Mouse (Mus musculus): ENCODE data around the gene Map3k13. TPM values are rescaled to one million over a fixed set of nuclear protein-coding genes. Genes with fewer than 3 reads are reported as not detected.

Map3k13 gene
- total and polyA plus RNA-seq, 3 experiments, result 0.23 to 0.82 TPM; not detected in 1

DNA sequence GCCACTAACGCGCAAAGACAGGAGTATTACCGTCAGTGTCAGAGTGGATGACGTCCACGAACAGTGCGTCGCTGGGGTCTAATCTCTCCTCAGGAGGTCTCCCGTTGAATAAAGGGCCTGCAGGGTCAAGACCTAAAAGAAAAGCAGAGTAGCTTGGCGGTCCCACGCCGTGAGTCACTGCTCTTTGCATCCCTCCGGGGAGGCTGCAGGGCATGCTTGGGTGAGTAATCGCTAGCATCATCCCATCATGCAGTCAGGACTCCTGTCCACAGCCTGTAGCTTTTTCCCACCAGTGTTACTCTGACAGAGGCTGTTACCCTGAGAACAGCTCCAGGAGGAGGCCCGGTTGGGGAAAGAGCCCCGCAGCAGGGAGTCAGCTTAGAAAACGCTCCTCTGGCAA is 182.1 kb downstream of the Map3k13 start:
- H3K9me3 ChIP-seq (replicated peaks; ENCODE audit: insufficient read depth, low read length), result no peaks in the 10 kb centered on the region
- H3K9ac ChIP-seq (ENCODE audit: control insufficient read depth, low read depth, low read length, poor library complexity, severe bottlenecking), result no peak overlapping the region
- no peaks in the 10 kb centered on the region for H3K36me3 ChIP-seq (ENCODE audit: control insufficient read depth in 1 of 2, insufficient read depth in 2 of 2, low read length in 2 of 2)
- no peak for DNase-seq (ENCODE audit: low read depth, low spot score)
- 0 out of 4 replicates have a peak, but pooled peaks cover 0 to 2% of the 10 kb centered on the region in 2 experiments for H3K4me1 ChIP-seq (ENCODE audit: control insufficient read depth in 1 of 2, insufficient read depth in 2 of 2, low read length in 2 of 2)
- H3K27me3 ChIP-seq (ENCODE audit: control insufficient read depth in 1 of 2, insufficient read depth in 2 of 2, low read length in 2 of 2), result peaks cover 0 to 2% of the 10 kb centered on the region in 2 experiments; a peak in 1 of 4 replicates
- no peaks in the 10 kb centered on the region for H3K79me2 ChIP-seq (ENCODE audit: control insufficient read depth, insufficient read depth, low read length, poor library complexity)
- no peak overlapping the region for H3K4me3 ChIP-seq (ENCODE audit: control insufficient read depth in 1 of 2, insufficient read depth in 1 of 2, low read depth in 2 of 2, low read length in 2 of 2)
- no peak overlapping the region for H3K27ac ChIP-seq (ENCODE audit: control insufficient read depth, low read depth, low read length)
- TF ChIP-seq JUND (IDR thresholded peaks at IDR 0.05; ENCODE audit: low read depth, low read length) (no peak), RCOR1 (IDR thresholded peaks at IDR 0.05; ENCODE audit: low read depth, low read length) (no peak), TBP (IDR thresholded peaks at IDR 0.05; ENCODE audit: low read depth, low read length) (no peak), ZKSCAN1 (IDR thresholded peaks at IDR 0.05; ENCODE audit: low read depth, low read length) (no peak), ZNF384 (IDR thresholded peaks at IDR 0.05; ENCODE audit: low read depth, low read length) (no peak), UBTF (IDR thresholded peaks at IDR 0.05; ENCODE audit: borderline replicate concordance, insufficient read depth, low read depth, low read length) (no peak), MXI1 (IDR thresholded peaks at IDR 0.05; ENCODE audit: low read depth, low read length) (no peak), TAL1 (IDR thresholded peaks at IDR 0.05; ENCODE audit: low read length) (no peak), POLR2AphosphoS2 (IDR thresholded peaks at IDR 0.05; ENCODE audit: low read length) (no peak), POLR2AphosphoS5 (IDR thresholded peaks at IDR 0.05; ENCODE audit: borderline replicate concordance, low read depth, low read length) (no peak), NELFE (IDR thresholded peaks at IDR 0.05; ENCODE audit: low read depth, low read length) (no peak), CTCF (IDR thresholded peaks at IDR 0.05 in 2 of 3, conservative IDR thresholded peaks at IDR 0.05 in 1 of 3; ENCODE audit: control insufficient read depth in 1 of 3, insufficient read depth in 1 of 3, low read depth in 2 of 3, low read length in 3 of 3, poor library complexity in 1 of 3, severe bottlenecking in 1 of 3) (no peak), POLR2A (IDR thresholded peaks at IDR 0.05; ENCODE audit: control insufficient read depth in 1 of 2, insufficient read depth in 1 of 2, low read depth in 1 of 2, low read length in 2 of 2, poor library complexity in 1 of 2) (no peak), GABPA (IDR thresholded peaks at IDR 0.05; ENCODE audit: low read depth, low read length) (no peak), BHLHE40 (IDR thresholded peaks at IDR 0.05; ENCODE audit: borderline replicate concordance, low read depth, low read length) (no peak), KAT2A (conservative IDR thresholded peaks at IDR 0.05; ENCODE audit: low read depth, low read length) (no peak), ZMIZ1 (IDR thresholded peaks at IDR 0.05; ENCODE audit: low read depth, low read length) (no peak), USF1 (IDR thresholded peaks at IDR 0.05; ENCODE audit: low read depth, low read length) (no peak), MAZ (IDR thresholded peaks at IDR 0.05; ENCODE audit: low read depth, low read length) (no peak)

DNA sequence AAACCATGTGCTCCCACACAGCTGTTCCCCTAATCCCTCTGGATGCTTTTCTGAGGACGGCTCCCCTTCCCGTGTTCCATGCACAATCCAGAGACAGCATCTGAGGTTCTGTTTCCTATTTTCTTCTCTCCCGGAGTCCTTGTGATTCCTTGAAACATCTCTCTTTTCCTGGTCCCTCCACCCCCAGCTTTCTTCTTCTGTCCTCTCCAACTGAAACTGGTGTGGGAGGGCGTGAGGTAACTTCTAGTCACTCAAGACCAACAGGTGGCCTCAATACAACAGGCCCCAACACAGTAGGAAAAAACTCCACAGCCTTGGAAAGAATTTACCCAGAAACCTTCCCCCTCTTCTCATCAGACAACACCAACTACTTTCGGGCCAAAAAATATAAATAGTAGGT is 183.2 kb downstream of the Map3k13 start:
- H3K79me2 ChIP-seq (ENCODE audit: control insufficient read depth, insufficient read depth, low read length, poor library complexity), result no peaks in the 10 kb centered on the region
- H3K9me3 ChIP-seq (replicated peaks; ENCODE audit: insufficient read depth, low read length), result no peaks in the 10 kb centered on the region
- DNase-seq (ENCODE audit: low read depth, low spot score), result no peak
- no peak overlapping the region for H3K4me3 ChIP-seq (ENCODE audit: control insufficient read depth in 1 of 2, insufficient read depth in 1 of 2, low read depth in 2 of 2, low read length in 2 of 2)
- H3K36me3 ChIP-seq (ENCODE audit: control insufficient read depth in 1 of 2, insufficient read depth in 2 of 2, low read length in 2 of 2), result no peaks in the 10 kb centered on the region
- no peak for TF ChIP-seq E2F4 (IDR thresholded peaks at IDR 0.05; ENCODE audit: borderline replicate concordance, low read depth, low read length)
- no peak for TF ChIP-seq ZMIZ1 (IDR thresholded peaks at IDR 0.05; ENCODE audit: low read depth, low read length)
- TF ChIP-seq MYB (IDR thresholded peaks at IDR 0.05; ENCODE audit: low read depth, low read length), result no peak
- no peak for TF ChIP-seq CHD2 (IDR thresholded peaks at IDR 0.05; ENCODE audit: low read length)
- TF ChIP-seq NRF1 (IDR thresholded peaks at IDR 0.05; ENCODE audit: insufficient read depth, low read depth, low read length, poor library complexity, severe bottlenecking), result no peak
- no peak for TF ChIP-seq TBP (IDR thresholded peaks at IDR 0.05; ENCODE audit: low read depth, low read length)
- no peak for TF ChIP-seq USF1 (IDR thresholded peaks at IDR 0.05; ENCODE audit: low read depth, low read length)
- TF ChIP-seq MAX (IDR thresholded peaks at IDR 0.05; ENCODE audit: low read length), result no peak
- TF ChIP-seq HCFC1 (IDR thresholded peaks at IDR 0.05; ENCODE audit: low read depth, low read length), result no peak
- no peak for TF ChIP-seq MEF2A (IDR thresholded peaks at IDR 0.05; ENCODE audit: extremely low read depth, insufficient replicate concordance, low read depth, low read length, poor library complexity, severe bottlenecking)
- TF ChIP-seq ZNF384 (IDR thresholded peaks at IDR 0.05; ENCODE audit: low read depth, low read length), result no peak
- no peak for TF ChIP-seq JUND (IDR thresholded peaks at IDR 0.05; ENCODE audit: low read depth, low read length)
- TF ChIP-seq MAZ (IDR thresholded peaks at IDR 0.05; ENCODE audit: low read depth, low read length), result no peak
- no peak overlapping the region for H3K9ac ChIP-seq (ENCODE audit: control insufficient read depth, low read depth, low read length, poor library complexity, severe bottlenecking)
- H3K27me3 ChIP-seq (ENCODE audit: control insufficient read depth in 1 of 2, insufficient read depth in 2 of 2, low read length in 2 of 2), result peaks cover 0 to 2% of the 10 kb centered on the region in 2 experiments; a peak in 1 of 4 replicates
- H3K4me1 ChIP-seq (ENCODE audit: control insufficient read depth in 1 of 2, insufficient read depth in 2 of 2, low read length in 2 of 2), result 0 out of 4 replicates have a peak, but pooled peaks cover 0 to 2% of the 10 kb centered on the region in 2 experiments
- H3K27ac ChIP-seq (ENCODE audit: control insufficient read depth, low read depth, low read length), result no peak overlapping the region

Measured in MEL (cell line).